Mouse (Mus musculus): ENCODE data around the gene St3gal3. TPM values are rescaled to one million over a fixed set of nuclear protein-coding genes. Genes with fewer than 3 reads are reported as not detected.

Gene St3gal3
- polyA plus RNA-seq, 1 experiment from 2014 or later: 15.7 TPM

- Histone ChIP-seq H3K79me2 (ENCODE audit: inconsistent target) (no peaks in the 10 kb centered on the region), H3K36me3 (ENCODE audit: inconsistent target) (no peaks in the 10 kb centered on the region), H3K27ac (no peak overlapping the region), H3K4me3 (ENCODE audit: inconsistent target) (no peak overlapping the region)
- 92% methylated on average over 11 of the region's 11 CpGs for WGBS (ENCODE audit: missing documents)
Measured at GRCm38 (mm10) chr4:118090449-118090848, 44.3 kb downstream of the St3gal3 start.

GRCm38 (mm10) chr4:118089939-118090338 is 44.8 kb downstream of the St3gal3 start:
- 60% methylated on average over 9 of the region's 9 CpGs for WGBS (ENCODE audit: missing documents)
- no peaks in the 10 kb centered on the region for H3K36me3 ChIP-seq (ENCODE audit: inconsistent target)
- no peak overlapping the region for H3K4me3 ChIP-seq (ENCODE audit: inconsistent target)
- H3K27ac ChIP-seq: no peak overlapping the region
- H3K79me2 ChIP-seq (ENCODE audit: inconsistent target): no peaks in the 10 kb centered on the region

- H3K36me3 ChIP-seq (ENCODE audit: inconsistent target): no peaks in the 10 kb centered on the region
- WGBS (ENCODE audit: missing documents): 68% methylated on average over 2 of the region's 2 CpGs
- no peak overlapping the region for H3K4me3 ChIP-seq (ENCODE audit: inconsistent target)
- no peaks in the 10 kb centered on the region for H3K79me2 ChIP-seq (ENCODE audit: inconsistent target)
- H3K27ac ChIP-seq: no peak overlapping the region
Measured at GRCm38 (mm10) chr4:118088771-118089170, 45.9 kb downstream of the St3gal3 start.

- Histone ChIP-seq H3K36me3 (ENCODE audit: inconsistent target) (no peaks in the 10 kb centered on the region), H3K27ac (no peak overlapping the region), H3K4me3 (ENCODE audit: inconsistent target) (no peak overlapping the region), H3K79me2 (ENCODE audit: inconsistent target) (no peaks in the 10 kb centered on the region)
- WGBS (ENCODE audit: missing documents): 92% methylated on average over 4 of the region's 4 CpGs
Measured at GRCm38 (mm10) chr4:118085025-118085424, 49.7 kb downstream of the St3gal3 start.

- Histone ChIP-seq H3K79me2 (ENCODE audit: inconsistent target) (no peaks in the 10 kb centered on the region), H3K36me3 (ENCODE audit: inconsistent target) (no peaks in the 10 kb centered on the region), H3K4me3 (ENCODE audit: inconsistent target) (no peak overlapping the region), H3K27ac (no peak overlapping the region)
- 38% methylated on average over 12 of the region's 14 CpGs for WGBS (ENCODE audit: missing documents)
Measured at GRCm38 (mm10) chr4:118083217-118083951, 51.3 kb downstream of the St3gal3 start.

GRCm38 (mm10) chr4:118081608-118082331 is 52.9 kb downstream of the St3gal3 start:
- Histone ChIP-seq H3K36me3 (ENCODE audit: inconsistent target) (no peaks in the 10 kb centered on the region), H3K27ac (no peak overlapping the region), H3K4me3 (ENCODE audit: inconsistent target) (no peak overlapping the region), H3K79me2 (ENCODE audit: inconsistent target) (no peaks in the 10 kb centered on the region)
- 95% methylated on average over 18 of the region's 18 CpGs for WGBS (ENCODE audit: missing documents)

GRCm38 (mm10) chr4:118080481-118080880 is 54.2 kb downstream of the St3gal3 start:
- Histone ChIP-seq H3K4me3 (ENCODE audit: inconsistent target) (no peak overlapping the region), H3K79me2 (ENCODE audit: inconsistent target) (no peaks in the 10 kb centered on the region), H3K27ac (no peak overlapping the region), H3K36me3 (ENCODE audit: inconsistent target) (no peaks in the 10 kb centered on the region)
- 87% methylated on average over 7 of the region's 8 CpGs for WGBS (ENCODE audit: missing documents)

GRCm38 (mm10) chr4:118079195-118079594 is 55.5 kb downstream of the St3gal3 start:
- Histone ChIP-seq H3K4me3 (ENCODE audit: inconsistent target) (no peak overlapping the region), H3K36me3 (ENCODE audit: inconsistent target) (no peaks in the 10 kb centered on the region), H3K79me2 (ENCODE audit: inconsistent target) (no peaks in the 10 kb centered on the region), H3K27ac (no peak overlapping the region)
- 96% methylated on average over 6 of the region's 8 CpGs for WGBS (ENCODE audit: missing documents)

- Histone ChIP-seq H3K36me3 (ENCODE audit: inconsistent target) (no peaks in the 10 kb centered on the region), H3K79me2 (ENCODE audit: inconsistent target) (no peaks in the 10 kb centered on the region), H3K4me3 (ENCODE audit: inconsistent target) (no peak overlapping the region), H3K27ac (no peak overlapping the region)
- 92% methylated on average over 9 of the region's 9 CpGs for whole genome bisulfite sequencing (ENCODE audit: missing documents)
Measured at GRCm38 (mm10) chr4:118078576-118078975, 56.1 kb downstream of the St3gal3 start.

- 97% methylated on average over 12 of the region's 12 CpGs for WGBS (ENCODE audit: missing documents)
- Histone ChIP-seq H3K4me3 (ENCODE audit: inconsistent target) (no peak overlapping the region), H3K36me3 (ENCODE audit: inconsistent target) (no peaks in the 10 kb centered on the region), H3K79me2 (ENCODE audit: inconsistent target) (no peaks in the 10 kb centered on the region), H3K27ac (no peak overlapping the region)
Measured at GRCm38 (mm10) chr4:118077293-118077752, 57.4 kb downstream of the St3gal3 start.

GRCm38 (mm10) chr4:118076648-118077047 is 58.1 kb downstream of the St3gal3 start:
- WGBS (ENCODE audit: missing documents): 90% methylated on average over 1 of the region's 1 CpGs
- no peaks in the 10 kb centered on the region for H3K36me3 ChIP-seq (ENCODE audit: inconsistent target)
- no peak overlapping the region for H3K27ac ChIP-seq
- H3K79me2 ChIP-seq (ENCODE audit: inconsistent target): no peaks in the 10 kb centered on the region
- no peak overlapping the region for H3K4me3 ChIP-seq (ENCODE audit: inconsistent target)

- Histone ChIP-seq H3K36me3 (ENCODE audit: inconsistent target) (no peaks in the 10 kb centered on the region), H3K79me2 (ENCODE audit: inconsistent target) (no peaks in the 10 kb centered on the region), H3K27ac (no peak overlapping the region), H3K4me3 (ENCODE audit: inconsistent target) (no peak overlapping the region)
- 98% methylated on average over 9 of the region's 9 CpGs for WGBS (ENCODE audit: missing documents)
Measured at GRCm38 (mm10) chr4:118075343-118075742, 59.4 kb downstream of the St3gal3 start.

- 100% methylated on average over 4 of the region's 4 CpGs for WGBS (ENCODE audit: missing documents)
- Histone ChIP-seq H3K27ac (no peak overlapping the region), H3K79me2 (ENCODE audit: inconsistent target) (no peaks in the 10 kb centered on the region), H3K4me3 (ENCODE audit: inconsistent target) (no peak overlapping the region), H3K36me3 (ENCODE audit: inconsistent target) (no peaks in the 10 kb centered on the region)
Measured at GRCm38 (mm10) chr4:118074236-118074635, 60.5 kb downstream of the St3gal3 start.

- Histone ChIP-seq H3K36me3 (ENCODE audit: inconsistent target) (no peaks in the 10 kb centered on the region), H3K27ac (no peak overlapping the region), H3K79me2 (ENCODE audit: inconsistent target) (no peaks in the 10 kb centered on the region), H3K4me3 (ENCODE audit: inconsistent target) (no peak overlapping the region)
- 94% methylated on average over 6 of the region's 6 CpGs for WGBS (ENCODE audit: missing documents)
Measured at GRCm38 (mm10) chr4:118073128-118073527, 61.6 kb downstream of the St3gal3 start.

- WGBS (ENCODE audit: missing documents): 98% methylated on average over 7 of the region's 7 CpGs
- no peaks in the 10 kb centered on the region for H3K36me3 ChIP-seq (ENCODE audit: inconsistent target)
- H3K27ac ChIP-seq: no peak overlapping the region
- no peaks in the 10 kb centered on the region for H3K79me2 ChIP-seq (ENCODE audit: inconsistent target)
- H3K4me3 ChIP-seq (ENCODE audit: inconsistent target): no peak overlapping the region
Measured at GRCm38 (mm10) chr4:118071891-118072290, 62.8 kb downstream of the St3gal3 start.
